Mouse (Mus musculus) left cerebral cortex, adult 11 months (tissue): ENCODE measurements around the gene D430041D05Rik.

Experiments used
- DNase-seq: peaks from one replicate; pipeline ENCODE4 v3.0.0; 2022; ENCODE audit warnings: low spot score

D430041D05Rik gene

DNA sequence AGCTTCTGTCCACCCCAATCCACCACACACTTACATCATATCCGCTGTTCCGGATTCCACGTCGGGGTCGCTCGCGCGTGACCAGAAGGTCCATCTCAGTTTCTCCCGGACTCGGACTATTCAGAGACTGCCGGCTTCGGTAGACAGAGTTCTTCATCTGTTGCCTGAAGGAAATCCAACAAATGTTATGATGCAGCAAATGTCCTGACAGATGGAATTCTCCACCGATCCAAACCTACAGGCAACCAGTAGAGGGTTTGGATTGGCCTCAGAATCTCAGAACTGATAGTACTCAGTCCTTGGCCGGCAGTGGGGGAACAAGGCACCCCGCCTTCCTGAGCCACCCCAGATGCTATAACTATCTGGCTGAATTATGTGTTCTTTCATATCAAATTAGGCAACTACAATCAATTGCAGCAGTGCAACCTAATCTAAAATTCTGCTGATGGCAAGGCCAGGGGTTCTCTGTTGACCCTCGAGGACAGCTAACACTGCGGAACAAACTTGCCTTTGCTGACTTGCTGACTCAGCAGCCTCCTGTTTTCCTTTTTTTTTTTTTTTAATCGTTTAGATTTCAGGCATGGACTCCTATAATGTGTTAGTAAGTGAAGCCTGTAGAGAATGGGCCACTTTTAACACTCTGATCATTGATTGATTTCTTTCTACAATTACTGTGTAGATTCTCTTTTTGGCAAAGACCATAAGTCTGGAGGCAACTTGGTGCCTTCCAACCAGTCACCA is 218.2 kb downstream of the D430041D05Rik start:
- no peak for DNase-seq

DNA sequence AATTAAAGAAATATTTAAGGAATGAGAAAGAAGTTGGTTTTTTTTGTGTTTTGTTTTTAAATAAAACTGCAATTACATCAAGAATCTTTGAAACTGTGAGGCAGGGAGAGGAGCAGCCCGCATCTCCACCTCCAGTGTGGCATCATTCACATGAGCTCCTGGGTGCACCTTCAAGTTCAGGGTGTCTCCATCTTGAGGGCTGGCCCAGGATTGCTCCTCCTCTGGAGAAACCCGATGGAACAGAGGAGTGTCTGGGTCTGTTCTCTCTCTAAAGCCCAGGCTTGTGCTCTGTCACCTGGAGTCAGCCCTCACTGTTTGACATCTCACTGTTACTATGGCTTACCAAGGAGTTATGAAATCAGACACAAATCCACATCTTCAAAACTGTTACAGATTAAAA is 219.1 kb downstream of the D430041D05Rik start:
- DNase-seq, result no peak

DNA sequence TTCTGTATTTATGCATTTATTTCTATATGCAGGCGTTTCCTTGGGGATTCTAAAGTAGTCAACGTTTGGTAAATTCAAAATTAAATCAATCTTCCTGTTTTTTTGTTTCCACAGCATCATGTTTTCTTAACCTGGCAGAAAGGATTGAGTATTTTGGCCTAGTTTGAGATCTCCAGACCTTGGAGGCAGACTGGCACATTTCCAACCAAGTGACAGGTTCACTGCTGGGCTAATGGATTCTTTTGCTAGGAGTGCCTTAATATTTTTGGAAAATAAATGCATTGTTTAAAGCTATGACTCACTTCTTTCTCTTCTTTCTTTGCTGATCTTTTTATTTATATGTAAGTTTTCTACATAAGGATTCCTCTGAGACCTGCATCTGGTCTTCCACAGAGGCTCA is 222.0 kb downstream of the D430041D05Rik start:
- no peak for DNase-seq

DNA sequence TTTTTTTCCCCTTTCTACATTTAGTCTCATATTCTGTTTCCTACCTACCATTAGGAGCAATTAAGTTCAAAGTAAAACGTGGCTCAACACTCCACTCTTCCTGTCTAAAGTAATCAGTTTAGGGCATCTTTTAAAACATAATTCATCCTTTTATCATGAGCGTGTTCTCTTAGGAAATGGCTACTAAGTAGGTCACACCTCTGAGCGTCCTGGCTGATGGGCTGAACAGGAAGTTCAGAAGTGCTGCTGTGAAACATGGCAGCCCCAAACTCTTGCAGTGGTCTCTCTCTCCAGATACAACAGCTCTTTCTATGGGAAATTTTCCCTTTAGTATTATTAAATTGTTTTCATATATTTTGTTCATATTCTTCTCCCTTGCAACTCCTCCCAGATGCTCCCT is 223.7 kb downstream of the D430041D05Rik start:
- DNase-seq, result no peak

DNA sequence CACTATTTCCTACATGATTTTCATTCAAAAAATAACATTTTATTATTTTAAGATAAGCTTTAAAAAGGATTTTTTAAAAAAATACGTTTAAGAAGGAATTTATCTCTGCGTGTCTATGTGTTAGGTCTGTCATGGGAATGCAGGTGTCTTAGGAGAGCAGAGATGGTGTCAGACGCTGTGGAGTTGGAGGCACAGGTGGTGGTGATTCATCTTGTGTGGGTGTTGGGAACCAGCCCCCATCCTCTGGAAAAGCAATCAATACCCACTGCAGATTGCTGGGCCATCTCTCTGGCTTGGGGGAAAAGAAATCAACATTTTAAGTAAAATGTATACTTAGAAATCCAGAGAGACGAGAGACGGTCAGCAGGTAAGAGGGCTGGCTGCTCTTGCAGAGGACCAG is 225.2 kb downstream of the D430041D05Rik start:
- no peak for DNase-seq

GRCm38 (mm10) chr2:104184296-104184695 is 226.5 kb downstream of the D430041D05Rik start:
- DNase-seq, result no peak

GRCm38 (mm10) chr2:104183246-104183845 is 227.5 kb downstream of the D430041D05Rik start:
- DNase-seq, result no peak

GRCm38 (mm10) chr2:104179636-104180035 is 231.2 kb downstream of the D430041D05Rik start:
- DNase-seq, result no peak

DNA sequence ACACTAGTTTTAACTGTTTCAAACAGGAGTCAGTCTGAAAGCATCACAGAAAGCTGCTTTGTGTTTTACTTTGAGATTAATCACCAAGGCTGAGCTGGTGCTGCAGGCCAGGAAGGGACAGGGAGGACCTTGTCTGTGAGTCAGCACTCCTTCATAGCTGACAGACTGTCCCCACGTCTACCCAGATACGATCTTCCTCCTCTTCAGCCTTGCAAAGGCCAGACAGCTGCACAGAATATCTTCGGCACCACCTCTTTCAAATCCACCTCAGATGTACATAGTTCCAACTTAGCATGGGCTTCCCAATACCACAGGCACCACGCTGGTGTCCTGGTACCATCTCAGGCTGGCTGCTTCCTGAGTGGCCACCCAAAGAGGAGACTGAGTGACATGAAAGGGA is 232.6 kb downstream of the D430041D05Rik start:
- no peak for DNase-seq

DNA sequence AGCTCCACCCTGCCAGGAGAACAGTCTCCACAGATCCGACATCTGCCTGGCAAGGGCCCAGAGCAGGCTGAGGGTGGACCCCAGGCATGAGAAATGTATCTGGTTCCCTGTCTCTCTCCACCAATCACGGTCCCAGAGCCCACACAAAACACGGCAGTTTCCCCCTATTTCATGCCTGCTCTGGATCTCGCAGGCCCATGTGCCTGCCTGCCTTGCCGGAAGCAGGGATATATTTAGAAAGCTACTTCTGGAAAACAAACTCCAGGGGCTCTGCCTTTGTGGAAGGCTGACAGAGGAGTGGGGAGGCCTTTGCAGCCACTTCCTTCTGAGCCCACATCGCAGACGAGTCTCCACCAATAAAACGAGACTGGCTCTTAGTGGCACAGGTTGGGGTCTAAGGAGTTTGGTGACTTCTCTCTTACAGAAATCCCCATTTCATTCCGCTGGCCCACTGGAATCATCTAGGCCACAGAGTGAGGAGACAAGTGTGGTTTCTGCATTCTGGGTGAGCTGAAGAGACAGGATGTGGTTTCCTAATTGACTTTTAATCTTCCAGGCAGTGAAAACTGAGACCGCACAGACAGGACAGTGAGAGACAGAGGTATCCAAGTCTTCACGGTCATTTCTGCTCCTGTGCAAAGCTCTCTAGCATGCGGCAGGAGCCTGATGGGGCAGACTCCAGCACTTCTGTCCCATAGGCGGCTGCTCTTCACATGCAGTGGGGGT is 233.7 kb downstream of the D430041D05Rik start:
- peak; percentile 38 for DNase-seq

DNA sequence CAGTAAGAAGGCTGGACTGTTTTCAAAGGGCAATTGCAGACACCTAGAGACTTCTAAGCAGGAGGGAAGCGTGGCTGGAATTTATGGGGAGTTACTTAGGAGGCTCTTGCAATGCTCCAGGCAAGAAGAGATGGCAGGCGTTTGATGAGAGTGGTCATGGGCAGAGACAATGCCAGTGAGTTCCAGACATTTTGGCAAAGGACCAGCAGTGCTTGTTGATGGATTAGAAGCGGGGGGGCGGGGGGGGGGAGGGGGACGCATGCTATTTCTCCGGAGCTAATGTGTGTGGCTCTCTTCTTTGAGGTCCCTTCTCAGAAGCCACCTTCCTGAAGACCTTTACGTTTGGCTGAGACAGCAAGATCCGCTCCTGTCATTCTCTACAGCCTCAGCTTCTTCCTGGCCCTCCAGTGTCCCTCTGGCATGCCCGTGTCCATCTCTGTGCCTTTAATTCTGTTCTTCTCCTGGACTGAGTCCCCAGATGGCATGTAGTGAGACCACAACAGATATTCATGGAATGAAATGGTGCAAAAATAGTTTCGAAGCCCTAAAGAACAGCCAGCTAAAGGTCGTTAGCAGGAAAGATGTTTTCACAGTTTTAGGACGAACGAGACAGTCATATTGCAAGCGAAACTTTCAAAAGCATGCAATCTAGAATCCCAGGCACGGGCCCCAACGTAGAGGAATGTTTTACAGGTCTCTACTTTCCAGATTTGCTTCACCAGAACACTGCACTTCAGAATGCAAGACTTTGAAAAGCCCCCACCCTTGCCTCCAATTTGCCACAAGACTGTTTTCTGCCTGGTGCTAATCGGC is 234.4 kb downstream of the D430041D05Rik start:
- no peak for DNase-seq

DNA sequence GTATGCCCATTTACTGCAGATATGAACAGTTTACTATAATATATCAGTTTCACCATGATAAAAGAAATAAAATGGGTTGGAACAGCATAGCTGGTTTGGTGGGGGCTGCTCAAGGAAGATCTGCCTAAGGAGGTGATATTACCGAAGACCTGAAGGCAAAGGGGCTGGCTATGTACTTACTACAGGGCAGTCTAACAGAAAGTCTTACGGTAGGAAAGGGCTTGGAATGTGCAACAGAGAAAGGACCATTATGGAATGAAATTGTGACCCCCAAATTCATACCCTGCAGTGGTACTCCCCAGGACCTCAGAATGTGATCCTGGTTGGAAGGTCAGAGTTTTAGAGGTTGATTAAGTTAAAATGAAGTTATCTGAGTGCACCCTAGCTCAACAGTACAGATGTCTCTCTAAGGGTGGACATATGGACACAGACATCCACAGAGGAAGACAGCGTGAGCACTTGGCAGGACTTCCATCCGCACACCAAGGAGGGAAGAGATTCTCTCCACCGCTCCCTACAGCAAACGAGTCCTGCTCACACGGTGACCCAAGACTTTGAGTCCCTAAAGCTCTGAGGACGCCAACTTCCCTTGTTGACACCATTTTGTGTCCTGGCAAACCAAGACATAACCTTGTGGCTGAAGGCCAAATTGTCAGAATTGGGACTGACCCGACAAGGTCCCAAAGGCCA is 235.2 kb downstream of the D430041D05Rik start:
- no peak for DNase-seq

- no peak for DNase-seq
Measured at GRCm38 (mm10) chr2:104173431-104173830, 237.4 kb downstream of the D430041D05Rik start.

- no peak for DNase-seq
Measured at GRCm38 (mm10) chr2:104172695-104173348, 238.0 kb downstream of the D430041D05Rik start.

GRCm38 (mm10) chr2:104168186-104168896 is 242.5 kb downstream of the D430041D05Rik start:
- no peak for DNase-seq

DNA sequence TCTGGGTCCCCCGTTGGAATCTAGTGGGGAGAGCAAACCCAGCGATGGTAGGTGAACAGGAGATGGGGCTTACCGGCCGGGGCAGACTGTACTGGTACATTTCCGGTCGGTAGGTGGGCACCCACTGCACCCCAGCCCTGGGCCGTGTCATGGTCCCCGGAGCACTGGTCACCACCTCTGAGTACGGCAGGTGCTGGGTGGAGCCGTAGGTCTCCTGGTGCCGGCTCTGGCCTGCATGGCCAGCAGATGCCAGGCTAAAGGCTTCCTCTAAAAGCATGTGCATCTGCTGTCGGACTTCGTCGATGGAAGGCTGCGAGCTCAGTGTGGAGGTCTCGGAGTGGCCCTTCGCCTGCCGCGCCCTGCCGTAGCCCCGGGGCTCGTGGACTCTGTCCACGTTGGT is 243.0 kb downstream of the D430041D05Rik start:
- no peak for DNase-seq

DNA sequence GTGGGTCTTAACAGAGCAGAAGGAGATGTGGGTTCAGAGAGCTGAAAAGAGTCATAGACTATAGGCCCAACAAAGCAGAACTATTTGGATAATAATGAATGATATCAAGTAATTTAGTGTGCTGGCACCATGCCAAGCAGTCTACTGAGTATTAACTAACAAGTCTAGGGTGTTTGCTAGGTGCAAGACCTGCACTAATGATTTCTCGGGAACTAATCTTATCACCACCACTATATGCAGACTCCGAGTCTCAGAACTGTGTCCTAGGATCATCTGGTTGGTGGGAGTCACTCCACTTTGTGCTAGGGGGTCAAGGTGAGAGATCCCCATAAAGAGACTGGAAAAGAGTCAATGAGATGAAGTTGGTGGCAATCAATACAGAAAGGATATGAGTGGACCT is 245.2 kb downstream of the D430041D05Rik start:
- no peak for DNase-seq

GRCm38 (mm10) chr2:104163978-104164487 is 246.8 kb downstream of the D430041D05Rik start:
- no peak for DNase-seq

DNA sequence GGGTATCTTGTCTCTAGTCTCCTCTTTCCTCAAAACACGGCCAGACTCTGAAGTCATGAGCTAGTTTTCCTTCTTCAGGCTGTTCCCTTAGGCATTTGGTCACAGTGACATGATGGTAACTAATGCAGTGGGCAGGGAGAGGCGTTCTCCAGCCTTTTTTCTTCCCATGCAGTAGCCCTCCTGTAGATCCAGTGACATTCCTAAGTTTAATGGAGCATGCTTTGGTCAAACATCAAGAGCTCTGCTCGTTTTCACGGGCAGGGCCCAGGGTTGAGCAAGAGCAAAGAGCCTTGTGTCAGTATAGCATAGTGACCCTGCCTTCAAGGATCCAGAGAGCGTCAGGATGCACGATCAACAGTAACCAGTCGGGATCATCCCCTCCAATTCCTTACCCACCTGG is 247.4 kb downstream of the D430041D05Rik start:
- no peak for DNase-seq

DNA sequence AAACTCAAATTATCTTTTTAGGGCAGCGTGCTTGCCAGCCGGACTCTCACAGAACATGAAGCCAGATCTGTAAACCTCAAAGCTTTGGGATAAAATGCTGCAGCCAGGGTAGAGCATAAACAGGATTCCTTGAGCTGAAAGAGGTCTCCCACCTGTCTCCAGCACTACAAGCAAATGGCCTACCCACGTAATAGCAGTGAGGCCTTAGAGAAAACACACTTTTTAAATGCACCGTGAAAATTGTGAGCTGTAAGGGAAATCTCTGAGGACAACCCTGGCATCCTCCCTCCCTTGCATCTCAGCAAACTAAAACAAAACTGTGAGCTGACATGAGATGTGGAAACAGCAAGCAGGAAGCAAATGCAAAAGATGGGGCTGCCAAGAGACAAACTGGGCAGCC is 253.0 kb downstream of the D430041D05Rik start:
- no peak for DNase-seq
